Mouse (Mus musculus): Measurements from ENCODE around the gene Cep290. TPM values are rescaled to one million over a fixed set of nuclear protein-coding genes. Genes with fewer than 3 reads are reported as not detected.

The Cep290 gene
- total RNA-seq, 1 experiment from 2014 or later: 9.2 TPM

GRCm38 (mm10) chr10:100590323-100590722 lies 103.0 kb downstream of the Cep290 start, which contains the start of the genes 4930430F08Rik and 1700017N19Rik:
4930430F08Rik (minus strand) TSS chr10:100590423.
1700017N19Rik (plus strand) TSS chr10:100590484.
- no peak for DNase-seq

- no peak for DNase-seq
Measured at GRCm38 (mm10) chr10:100598339-100598738, 111.0 kb downstream of the Cep290 start.

- DNase-seq: no peak
Measured at GRCm38 (mm10) chr10:100603511-100603910, 116.2 kb downstream of the Cep290 start.

GRCm38 (mm10) chr10:100604254-100604653 lies 116.9 kb downstream of the Cep290 start:
- DNase-seq: no peak

- DNase-seq: no peak
Measured at GRCm38 (mm10) chr10:100617233-100617903, 130.0 kb downstream of the Cep290 start.

GRCm38 (mm10) chr10:100619474-100619873 lies 132.1 kb downstream of the Cep290 start:
- no peak for DNase-seq

GRCm38 (mm10) chr10:100620040-100620439 lies 132.7 kb downstream of the Cep290 start:
- DNase-seq: no peak

GRCm38 (mm10) chr10:100622494-100622893 lies 135.1 kb downstream of the Cep290 start:
- DNase-seq: no peak

Other genes with a start within 250 kb of the Cep290 start
- gene Gm4301, start 151.9 kb upstream of the Cep290 start, total RNA-seq (2021): not detected in 2 replicates
- gene Gm4302, start 146.7 kb upstream of the Cep290 start, total RNA-seq (2021): not detected in 2 replicates
- not detected in 2 replicates for gene Gm4303, start 141.6 kb upstream of the Cep290 start, total RNA-seq (2021)
- gene Gm4305, start 136.5 kb upstream of the Cep290 start, total RNA-seq (2021): not detected in 2 replicates
- not detected in 2 replicates for gene Gm4307, start 126.2 kb upstream of the Cep290 start, total RNA-seq (2021)
- not detected in 2 replicates for gene Gm4312, start 105.0 kb upstream of the Cep290 start, total RNA-seq (2021)
- gene Tmtc3, start 208 bp upstream of the Cep290 start, total RNA-seq (2021): 23.4 and 23.7 TPM in 2 replicates
- 11.0 and 13.0 TPM in 2 replicates for gene 4930430F08Rik, start 102.9 kb downstream of the Cep290 start, total RNA-seq (2021)
- gene 1700017N19Rik, start 102.9 kb downstream of the Cep290 start, total RNA-seq (2021): not detected in 2 replicates